Mouse (Mus musculus) cerebellum, adult 8-10 months (tissue): Measurements from ENCODE around the gene Tenm3.

Source experiments
- DNase-seq: peaks from one replicate; pipeline ENCODE4 v3.0.0; 2022

Tenm3 gene

GRCm38 (mm10) chr8:48568608-48569007 lies 275.1 kb downstream of the Tenm3 start:
- DNase-seq = no peak

GRCm38 (mm10) chr8:48567929-48568607 lies 275.7 kb downstream of the Tenm3 start:
- no peak for DNase-seq

GRCm38 (mm10) chr8:48560227-48560626 lies 283.5 kb downstream of the Tenm3 start:
- DNase-seq = no peak

DNA sequence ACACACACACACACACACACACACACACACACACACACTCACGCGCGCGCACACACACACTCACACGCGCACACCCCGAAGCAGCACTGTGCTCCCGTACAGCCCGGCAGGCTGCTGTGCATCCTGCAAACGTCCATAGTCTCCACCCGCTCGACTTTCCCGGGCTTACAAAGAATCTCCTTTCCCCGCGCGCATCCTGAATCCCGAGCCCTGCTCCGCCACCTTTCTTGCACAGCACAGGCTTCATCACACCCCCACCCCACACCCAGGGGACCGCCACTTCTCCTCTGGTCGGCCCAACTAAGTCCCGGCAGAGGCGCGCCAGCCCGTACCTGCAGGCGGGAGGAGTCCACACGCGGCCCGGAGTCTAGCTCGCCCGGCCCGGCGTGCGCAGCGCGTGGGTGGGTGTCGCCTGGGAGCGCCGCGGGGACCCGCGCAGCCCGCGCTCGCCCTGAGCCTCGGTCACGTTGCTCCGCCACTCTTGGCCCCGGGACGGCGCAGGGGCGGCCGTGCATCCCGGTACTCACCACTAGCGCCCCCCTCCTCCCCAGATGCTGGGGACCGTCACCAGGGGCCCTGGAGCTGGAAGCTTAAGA lies 288.1 kb downstream of the Tenm3 start:
- peak; percentile 5 for DNase-seq

- DNase-seq = peak; percentile 11
Observed at GRCm38 (mm10) chr8:48554762-48555545, 288.8 kb downstream of the Tenm3 start.

DNA sequence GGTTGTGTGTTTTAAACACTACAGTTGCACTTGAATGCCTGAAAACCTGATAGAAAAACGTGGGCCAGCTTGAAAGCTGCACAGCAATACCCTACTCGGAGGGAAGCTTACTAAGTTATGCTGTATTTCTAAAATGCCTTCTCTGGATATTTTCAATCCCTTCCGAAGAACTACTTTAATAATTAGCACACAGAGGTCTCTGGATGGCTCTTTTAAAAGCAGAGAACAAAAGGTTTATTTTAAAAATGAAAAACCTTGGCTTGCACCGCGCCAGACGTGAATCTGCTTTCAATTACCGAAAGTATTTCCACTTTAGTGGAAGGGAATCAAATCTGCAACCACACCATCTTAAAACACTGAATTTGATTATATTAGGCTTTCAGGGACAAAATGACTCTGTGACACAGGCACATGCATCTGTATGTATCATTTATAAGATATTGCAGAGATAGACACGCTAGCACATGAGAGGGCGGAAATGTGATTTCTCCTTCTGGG lies 289.9 kb downstream of the Tenm3 start:
- no peak for DNase-seq

- DNase-seq = no peak
Observed at GRCm38 (mm10) chr8:48552306-48552705, 291.4 kb downstream of the Tenm3 start.

DNA sequence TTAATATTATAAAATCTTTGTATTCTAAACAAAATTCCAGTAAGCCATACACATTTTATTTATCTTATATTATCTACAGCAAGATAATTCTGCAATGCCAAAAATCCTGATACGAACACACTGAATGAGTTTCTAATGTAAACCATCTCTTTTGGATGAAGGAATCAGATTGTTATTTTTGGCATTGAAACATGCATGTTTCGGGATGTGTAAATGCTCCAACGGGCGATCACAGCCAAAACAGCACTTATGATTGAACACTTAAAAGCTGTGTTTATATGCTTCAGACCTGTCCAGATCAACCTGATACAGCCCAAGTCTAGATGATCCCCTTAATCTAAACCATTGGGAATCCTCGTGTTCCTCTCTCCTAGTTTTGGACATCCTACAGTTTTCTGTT lies 292.4 kb downstream of the Tenm3 start:
- DNase-seq = no peak

GRCm38 (mm10) chr8:48548908-48549307 lies 294.8 kb downstream of the Tenm3 start:
- DNase-seq = no peak

DNA sequence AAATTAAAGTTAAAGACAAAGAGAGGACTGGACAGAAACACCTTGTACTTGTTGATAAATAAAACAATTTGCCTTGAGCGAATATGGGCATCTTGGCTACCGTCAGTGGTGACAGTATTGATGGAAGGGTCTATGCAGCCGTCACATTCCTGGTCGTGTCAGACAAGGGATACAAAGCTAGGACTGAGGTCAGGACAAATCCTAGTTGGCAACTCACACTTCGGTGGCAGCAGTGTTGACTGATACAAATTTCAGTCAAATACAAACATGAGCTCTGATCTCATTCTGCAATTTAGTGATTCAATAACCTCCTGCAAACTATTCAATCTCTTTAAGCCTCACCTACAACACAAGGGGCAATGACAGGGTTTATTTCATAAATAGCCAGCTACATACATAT lies 298.1 kb downstream of the Tenm3 start:
- DNase-seq = no peak

DNA sequence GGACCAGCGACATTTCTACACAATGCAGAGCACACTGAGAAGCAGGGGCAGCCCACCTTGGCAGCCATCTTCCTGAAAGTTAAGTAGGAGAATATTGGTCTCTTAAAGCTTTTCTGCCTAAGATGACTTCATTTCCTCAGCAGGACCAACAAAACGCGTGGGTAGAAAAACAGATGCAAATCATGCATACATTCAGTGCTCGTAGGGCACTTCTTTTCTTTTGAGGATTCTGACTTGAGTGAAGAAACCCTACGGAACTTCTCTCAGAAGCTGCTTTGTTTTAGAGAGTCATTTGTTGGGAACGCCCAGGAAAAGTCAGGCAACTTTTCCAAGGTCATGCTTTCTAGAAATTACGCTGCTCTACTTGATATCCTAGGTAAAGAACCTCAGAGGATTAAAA lies 298.9 kb downstream of the Tenm3 start:
- DNase-seq = no peak

- no peak for DNase-seq
Observed at GRCm38 (mm10) chr8:48542141-48542540, 301.6 kb downstream of the Tenm3 start.

- DNase-seq = no peak
Observed at GRCm38 (mm10) chr8:48540894-48541293, 302.9 kb downstream of the Tenm3 start.

DNA sequence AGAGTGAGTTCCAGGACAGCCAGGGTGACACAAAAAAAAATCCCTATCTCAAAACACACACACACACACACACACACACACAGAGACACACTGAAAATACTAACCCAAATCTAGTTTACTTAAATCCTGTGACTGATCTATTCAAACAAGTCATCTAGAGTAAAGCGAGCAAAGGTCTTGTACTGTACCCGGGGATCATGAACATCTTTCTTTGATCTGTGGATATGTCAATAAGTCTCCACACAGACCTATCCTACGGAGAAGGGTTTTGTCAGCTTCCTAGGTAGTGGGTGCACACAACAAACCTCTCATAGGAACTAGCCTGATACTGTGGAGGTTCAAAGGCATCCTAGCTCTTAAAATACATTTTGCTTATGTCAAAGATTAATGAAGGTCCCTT lies 307.9 kb downstream of the Tenm3 start:
- no peak for DNase-seq

- DNase-seq = no peak
Observed at GRCm38 (mm10) chr8:48531795-48532194, 312.0 kb downstream of the Tenm3 start.

DNA sequence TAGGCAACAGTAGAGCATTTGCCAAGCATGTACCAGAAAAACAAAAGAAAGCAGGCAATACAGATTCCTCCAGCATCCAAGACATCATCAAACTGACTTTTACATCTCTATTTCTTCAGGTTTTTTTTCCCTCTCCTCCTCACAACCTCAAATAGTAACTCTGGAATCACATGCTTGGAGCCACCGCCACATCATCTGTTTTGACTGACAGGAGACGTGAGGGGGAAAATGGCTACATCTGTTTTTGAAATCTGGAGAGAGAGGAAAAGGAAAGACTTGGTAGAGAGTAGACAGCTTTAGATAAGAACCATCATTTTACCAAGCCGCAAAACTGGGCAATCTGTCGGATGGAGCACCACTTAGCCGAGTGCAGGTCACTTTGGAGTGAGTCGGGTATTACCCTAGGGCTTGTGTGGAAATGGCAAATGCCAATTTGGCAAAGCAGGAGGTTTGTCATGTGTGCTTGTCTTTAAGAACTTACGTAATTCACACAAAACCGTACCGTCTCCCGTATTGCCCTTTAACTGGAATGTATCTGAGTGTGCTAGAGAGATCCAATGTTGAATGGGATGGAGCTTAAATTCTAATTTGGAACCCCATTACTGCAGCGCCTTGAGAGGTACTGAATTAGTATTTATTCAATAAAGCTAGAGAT lies 312.7 kb downstream of the Tenm3 start:
- no peak for DNase-seq

DNA sequence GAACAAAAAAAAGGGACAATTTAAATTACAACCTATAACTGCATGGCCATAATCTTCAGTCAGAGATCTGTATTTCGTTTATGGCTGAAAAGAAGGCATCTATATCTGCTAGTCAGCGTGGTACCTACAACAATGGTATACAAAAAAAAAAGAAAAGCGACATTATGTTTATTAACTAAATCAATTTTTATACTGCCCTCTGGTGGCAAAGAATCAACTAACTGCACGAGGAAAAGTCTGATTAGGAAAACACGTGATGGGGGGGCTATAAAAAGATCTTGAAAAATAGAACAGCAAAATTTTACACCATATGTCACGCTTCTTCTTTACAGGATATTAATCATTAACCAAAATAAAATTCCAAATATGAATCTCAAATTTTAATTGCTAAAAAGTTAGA lies 316.3 kb downstream of the Tenm3 start:
- DNase-seq = no peak

DNA sequence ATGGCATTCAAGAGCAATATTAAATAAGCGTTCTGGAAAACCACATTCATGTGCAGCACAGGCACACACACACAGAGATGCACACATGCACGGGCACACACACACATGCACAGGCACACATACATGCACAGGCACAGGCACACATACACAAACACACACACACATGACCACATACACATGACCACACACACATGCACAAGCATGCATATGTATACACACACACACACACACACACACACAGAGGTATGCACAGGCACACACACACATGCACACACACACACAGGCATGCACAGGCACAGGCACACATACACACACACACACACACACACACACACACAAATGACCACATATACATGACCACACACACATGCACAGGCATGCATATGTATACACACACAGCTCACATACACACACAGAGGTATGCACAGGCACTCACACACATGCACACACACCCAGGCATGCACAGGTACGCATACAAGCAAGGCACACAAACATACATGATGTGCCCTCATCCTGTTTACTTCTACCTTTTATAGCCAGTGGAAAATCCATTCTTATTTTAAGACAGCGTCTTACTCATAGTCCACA lies 321.1 kb downstream of the Tenm3 start:
- no peak for DNase-seq

- no peak for DNase-seq
Observed at GRCm38 (mm10) chr8:48522004-48522403, 321.7 kb downstream of the Tenm3 start.

DNA sequence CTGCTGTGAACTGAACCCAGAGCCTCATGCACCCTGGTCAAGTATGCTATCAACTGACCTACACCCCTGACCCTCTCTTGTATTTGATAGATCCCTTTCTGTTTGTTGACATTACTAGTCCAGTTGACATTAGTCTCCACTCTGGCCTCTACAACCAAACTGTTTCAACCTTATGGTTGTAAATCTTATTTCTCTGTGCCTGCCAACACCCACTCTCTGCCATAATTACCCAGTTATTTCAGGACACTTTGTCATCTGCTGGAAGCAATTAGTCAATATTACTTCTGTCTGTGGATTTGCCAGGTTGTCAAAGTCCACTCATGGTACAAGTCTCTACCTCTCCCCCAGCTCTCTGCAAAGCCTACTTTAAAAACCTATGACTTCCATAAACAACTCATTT lies 326.3 kb downstream of the Tenm3 start:
- DNase-seq = no peak

DNA sequence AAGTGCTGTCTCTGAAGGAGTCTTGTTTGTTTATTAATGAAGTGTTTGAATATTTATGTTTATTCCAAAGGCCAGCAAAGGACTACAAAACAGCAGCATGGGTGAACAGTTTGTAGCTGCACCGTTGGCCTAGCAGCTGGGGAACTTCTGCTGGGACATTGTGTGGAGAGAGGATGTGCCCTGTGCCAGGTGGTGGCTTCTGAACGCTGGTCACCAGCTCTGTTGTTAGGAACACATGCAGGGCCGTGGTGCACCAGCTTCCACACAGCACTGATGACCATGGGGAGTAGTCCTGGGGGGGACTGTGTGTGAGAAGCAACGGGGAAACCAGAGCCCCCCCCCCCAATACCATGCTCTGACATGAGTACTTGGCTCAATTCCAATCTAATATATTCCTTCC lies 329.5 kb downstream of the Tenm3 start:
- DNase-seq = no peak

GRCm38 (mm10) chr8:48513801-48514200 lies 329.9 kb downstream of the Tenm3 start:
- no peak for DNase-seq

DNA sequence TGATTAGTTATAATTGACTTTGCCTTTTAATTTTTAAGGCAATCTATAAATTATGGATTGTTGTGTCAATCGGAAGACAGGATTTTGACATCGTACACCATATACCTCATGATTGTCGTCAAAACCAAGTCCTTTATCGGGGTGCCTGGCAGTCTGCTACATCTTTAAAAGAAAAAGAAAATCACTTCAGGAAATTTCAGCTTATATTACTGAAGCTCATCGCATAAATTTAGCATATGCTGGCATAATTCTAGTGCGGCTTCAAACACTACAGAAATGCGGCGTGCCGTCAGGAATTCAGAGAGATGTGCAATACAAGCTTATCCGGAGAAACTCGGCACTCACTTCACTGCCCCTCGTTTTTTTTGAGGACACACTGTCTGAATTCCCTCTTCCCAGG lies 332.2 kb downstream of the Tenm3 start:
- DNase-seq = no peak
